Mouse (Mus musculus) embryonic fibroblast, embryonic 13.5 days (primary cell): Measurements from ENCODE around the gene Vmn2r39. TPM values are rescaled to one million over a fixed set of nuclear protein-coding genes. Genes with fewer than 3 reads are reported as not detected.
"Not testable (repeated sequence)": the region's sequence is repeated elsewhere in the genome, so short reads cannot be mapped to it uniquely, and the experiment has no call there.

Source experiments
- H3K27ac ChIP-seq: 2 replicates; pipeline ENCODE4 v1.5.1; 2012; ENCODE audit warnings: low read length, control low read depth, inconsistent platforms; ENCODE audit not compliant: insufficient read depth
- H3K4me1 ChIP-seq: 2 replicates; pipeline ENCODE4 v1.6.1; 2011; ENCODE audit warnings: low read length; ENCODE audit not compliant: control insufficient read depth, insufficient read depth
- H3K4me3 ChIP-seq: 2 replicates; pipeline ENCODE4 v1.5.1; 2011; ENCODE audit warnings: mild to moderate bottlenecking, control low read depth, low read length; ENCODE audit not compliant: insufficient read depth
- polyA plus RNA-seq: library from polyadenylated mRNA; stranded (reverse); fragments of >200 nt; gene quantifications from 2 replicates; pipeline ENCODE4 v1.2.4, GENCODE M21; 2011; ENCODE audit warnings: low read depth; ENCODE audit not compliant: missing spikeins, insufficient read length

The Vmn2r39 gene
- polyA plus RNA-seq, result not detected in 2 replicates

DNA sequence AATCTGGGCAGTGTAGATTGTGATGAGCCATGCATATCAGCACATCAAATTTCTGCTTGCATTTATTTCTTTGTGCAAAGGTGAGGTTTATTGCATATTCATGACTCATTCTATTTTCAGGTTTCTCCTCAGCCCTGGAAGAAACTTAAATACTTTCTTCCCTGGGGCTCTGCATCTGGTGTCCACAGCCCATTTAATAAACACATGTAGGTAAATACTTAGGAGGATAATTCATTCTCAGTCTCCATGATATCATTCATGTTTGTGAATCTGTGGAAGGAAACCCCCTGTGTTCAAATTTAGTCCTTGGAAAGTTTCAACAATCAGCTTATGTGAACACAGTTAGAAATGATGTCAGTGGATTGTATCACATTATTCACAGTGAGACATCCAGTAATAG lies at the start of gene Vmn2r39:
Gene Vmn2r39, minus strand, starts transcription at position 101 of the 400 bp plus-strand sequence.
- not testable (repeated sequence) for H3K4me1 ChIP-seq, H3K4me3 ChIP-seq, H3K27ac ChIP-seq

DNA sequence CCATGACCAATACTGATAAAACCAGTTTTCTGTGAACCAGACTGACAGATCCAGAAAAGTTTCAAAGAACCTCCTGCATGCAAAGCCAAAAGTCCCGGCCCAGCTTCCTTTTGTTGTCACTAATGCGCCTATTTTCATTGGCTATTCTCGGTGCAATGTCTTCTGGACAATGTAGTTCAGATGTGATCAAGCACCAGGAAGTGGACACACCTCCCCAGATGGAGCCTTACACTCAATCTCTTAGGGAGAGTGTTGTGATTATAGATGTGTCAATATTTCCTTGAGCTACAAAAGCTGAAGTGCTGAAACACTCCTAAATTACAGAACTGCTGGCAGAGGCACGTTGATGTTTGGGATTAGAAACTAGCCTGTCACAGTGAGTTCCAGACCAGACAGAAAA lies 34.8 kb upstream of the Vmn2r39 start:
- not testable (repeated sequence) for H3K4me3 ChIP-seq, H3K27ac ChIP-seq, H3K4me1 ChIP-seq

Other genes starting within 250 kb of the Vmn2r39 start
- gene Vmn2r40, start 99.4 kb downstream of the Vmn2r39 start, polyA plus RNA-seq, result not detected in 2 replicates
- gene Vmn2r38, start 67.1 kb upstream of the Vmn2r39 start, polyA plus RNA-seq, result not detected in 2 replicates
- not detected in 2 replicates for gene Vmn2r37, start 192.9 kb upstream of the Vmn2r39 start, polyA plus RNA-seq